Mouse (Mus musculus): ENCODE measurements at regions not wholly inside any gene's neighbourhood (a gene's known extent, or its start where the extent isn't known, plus 50 kb on each side); places are given as distances from the start of the nearest gene placed in this dataset.
"Not testable (repeated sequence)": the region's sequence is repeated elsewhere in the genome, so short reads cannot be mapped to it uniquely, and the experiment has no call there.

DNA sequence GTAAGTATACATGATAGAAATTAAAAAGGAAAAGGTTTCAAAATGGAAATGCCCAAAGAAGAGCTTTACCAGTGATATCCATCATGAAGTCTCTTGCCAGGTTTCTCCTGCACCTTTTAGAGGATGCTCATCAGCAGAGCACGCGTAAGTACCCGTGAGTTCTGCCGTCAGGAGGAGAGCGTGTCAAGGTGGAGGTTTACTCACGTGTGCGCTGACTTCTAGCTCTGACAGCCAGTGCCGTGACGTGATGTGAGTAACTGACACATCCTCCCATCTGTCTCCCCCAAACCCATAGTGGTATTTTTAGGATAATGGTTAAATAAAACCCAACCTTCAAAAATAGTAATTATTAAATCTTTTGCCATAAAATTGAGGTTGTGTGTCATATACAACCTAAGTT, 55.3 kb downstream of the Adra2a start:
- no peak for DNase-seq

DNA sequence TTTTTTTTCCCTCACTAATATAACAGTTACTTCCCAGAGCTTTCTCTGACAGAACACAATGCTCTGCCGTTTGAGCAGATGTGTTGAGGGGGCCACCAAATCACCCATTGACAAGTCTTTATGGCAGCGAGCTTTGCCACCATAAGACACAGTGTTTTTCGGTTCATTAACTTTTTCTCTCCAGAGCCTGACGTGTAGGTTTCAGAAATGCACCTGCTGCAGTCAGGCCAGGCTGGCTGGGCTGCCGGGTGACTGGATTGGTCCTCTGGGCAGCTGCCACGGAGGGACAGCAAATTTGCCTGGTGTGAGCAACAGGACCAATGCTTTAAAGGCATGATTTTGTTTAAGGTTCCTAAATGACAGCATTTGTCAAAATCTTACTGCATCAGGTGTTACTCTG, 55.8 kb downstream of the Adra2a start:
- no peak for DNase-seq

DNA sequence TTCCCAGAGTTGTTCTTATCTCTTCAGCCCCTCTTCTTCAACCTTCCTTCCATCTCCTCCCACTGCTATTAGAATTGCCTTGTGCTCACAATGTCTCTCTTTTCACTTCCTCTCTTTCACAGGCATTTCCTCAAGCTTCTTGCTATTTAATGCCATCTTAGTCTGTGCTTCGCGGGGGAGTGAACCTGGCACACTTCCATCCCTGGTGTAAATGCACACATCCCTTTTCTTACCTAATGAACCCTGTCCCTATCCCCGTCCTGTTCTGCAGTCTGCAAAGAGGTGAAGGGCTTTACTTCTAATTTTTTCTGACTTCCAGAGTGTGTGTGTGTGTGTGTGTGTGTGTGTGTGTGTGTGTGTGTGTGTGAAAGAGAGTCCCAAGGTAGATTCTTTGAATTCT, 62.6 kb downstream of the Adra2a start:
- no peak for DNase-seq

DNA sequence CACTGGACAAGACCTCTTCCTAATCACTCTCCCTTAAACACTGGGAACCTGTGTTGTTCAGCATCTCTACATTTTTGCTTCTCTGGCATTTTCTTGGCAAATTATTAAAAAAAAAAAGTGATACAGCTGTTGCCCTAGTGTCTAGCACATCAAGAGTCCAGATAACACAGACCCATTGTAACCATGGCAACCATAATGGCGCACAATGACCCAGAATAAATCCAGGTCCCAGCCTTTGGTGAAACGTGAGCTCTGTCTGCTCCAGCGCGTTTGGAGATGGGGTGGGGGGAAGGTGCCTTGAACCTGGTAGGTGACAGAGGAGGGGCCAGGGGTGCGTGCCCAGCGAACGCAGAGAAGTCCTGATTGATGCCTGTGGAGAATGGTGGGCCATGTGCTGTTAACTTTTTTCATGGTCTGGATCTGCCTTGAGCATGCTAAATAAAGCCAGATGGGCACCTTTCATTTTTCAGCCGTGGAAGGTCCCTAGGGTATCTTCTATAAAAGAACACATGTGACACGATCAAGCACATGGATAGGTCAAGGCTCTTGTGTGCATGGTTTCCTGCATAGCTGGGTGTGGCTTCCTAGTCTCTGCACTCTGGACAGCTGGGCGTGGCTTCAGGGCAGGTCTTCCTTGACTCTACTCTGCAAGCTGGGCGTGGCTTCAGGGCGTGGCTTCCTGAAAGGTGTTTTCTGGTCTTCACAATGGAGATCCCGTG, 63.3 kb downstream of the Adra2a start:
- no peak for DNase-seq

DNA sequence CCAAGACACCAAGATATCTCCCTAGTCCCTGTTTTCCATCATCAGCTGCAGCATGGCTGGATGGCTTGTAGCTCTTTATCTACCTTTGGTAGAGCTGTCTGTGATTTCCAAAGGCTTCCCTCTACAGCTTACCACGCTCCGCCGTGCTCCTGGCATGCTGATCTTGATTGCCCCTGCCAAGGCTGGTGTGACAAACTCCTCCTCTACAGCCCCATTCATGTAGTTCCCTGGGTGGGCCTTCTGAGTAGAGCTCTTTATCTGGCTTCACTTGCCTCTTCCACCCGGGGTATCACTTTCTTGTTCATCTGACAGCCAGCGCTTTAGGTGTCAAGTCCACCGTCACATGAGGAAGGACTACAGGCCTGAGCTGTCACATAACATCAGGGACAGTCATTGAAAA, 66.1 kb downstream of the Adra2a start:
- DNase-seq = no peak

DNA sequence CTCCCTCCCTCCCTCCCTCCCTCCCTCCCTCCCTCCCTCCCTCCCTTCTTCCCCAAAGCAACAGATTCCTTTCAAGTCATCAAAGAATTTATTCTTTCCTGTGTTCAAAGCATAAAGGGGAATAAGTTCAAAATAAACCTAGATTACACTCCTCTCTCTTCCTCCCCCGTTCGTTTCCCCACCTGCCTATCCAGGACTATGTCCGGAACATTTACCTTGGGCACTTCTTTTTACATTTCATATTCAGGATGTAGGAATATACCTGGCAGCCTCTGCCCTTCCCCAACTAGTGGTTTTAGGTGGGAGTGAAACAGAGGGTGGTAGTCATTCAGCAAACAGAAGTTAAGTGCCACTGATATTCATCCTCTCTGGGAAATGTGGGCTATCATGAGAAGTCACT, 68.7 kb downstream of the Adra2a start:
- no peak for DNase-seq

DNA sequence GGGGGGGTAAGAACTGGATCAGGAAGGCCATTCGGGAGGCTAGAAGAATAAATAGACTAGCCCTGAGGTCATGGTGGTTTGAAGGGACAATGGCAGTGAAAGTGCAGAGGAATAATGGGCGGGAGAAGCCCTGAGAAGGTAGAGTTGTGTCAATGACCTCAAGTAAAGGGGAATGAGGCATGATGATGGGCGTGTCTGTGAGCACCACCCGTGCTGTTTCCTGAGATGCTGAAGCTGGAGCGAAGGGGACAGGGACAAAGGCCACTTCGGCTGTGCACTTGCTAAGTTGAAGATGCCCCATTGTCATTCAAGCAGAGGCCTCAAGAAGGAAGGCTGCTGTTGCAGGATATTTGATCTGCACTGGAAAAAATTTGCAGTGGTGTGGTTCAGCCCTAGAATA, 69.5 kb downstream of the Adra2a start:
- DNase-seq = no peak

DNA sequence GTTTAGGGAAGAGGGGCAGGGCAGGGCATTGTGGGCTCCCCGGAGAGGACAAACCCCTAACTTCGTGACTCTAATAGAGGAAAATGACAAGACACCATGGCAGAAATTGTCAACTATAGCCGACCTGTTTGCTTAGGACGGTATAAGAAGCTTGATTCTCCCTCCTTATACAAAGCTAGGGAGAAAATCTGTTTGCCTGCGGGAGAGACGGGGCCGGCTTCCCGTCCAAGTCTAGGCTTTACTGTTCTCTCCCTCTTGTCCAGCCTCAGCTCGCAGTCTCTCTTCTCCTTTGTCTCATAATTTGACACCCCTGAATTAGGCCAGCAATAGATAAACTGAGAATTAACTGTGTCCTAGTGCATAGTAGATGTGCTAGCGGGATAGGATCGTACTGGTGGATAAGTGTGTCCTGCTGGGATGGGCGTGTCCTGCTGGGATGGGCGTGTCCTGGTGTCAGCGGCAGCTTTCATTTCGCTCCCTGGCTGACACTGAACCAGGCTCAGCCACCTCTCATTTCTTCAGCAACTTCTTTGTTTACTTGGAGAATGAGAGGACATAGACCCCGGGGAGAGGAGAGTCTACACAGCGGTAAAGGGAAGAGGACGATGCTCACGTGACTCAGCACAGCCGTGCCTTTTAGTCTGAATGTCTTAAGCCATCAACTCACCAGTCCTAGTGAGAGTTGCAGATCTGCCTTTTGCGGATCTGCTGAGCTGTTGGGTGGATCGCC, 70.8 kb downstream of the Adra2a start:
- peak in 1 of 2 experiments; percentile 32 for DNase-seq

DNA sequence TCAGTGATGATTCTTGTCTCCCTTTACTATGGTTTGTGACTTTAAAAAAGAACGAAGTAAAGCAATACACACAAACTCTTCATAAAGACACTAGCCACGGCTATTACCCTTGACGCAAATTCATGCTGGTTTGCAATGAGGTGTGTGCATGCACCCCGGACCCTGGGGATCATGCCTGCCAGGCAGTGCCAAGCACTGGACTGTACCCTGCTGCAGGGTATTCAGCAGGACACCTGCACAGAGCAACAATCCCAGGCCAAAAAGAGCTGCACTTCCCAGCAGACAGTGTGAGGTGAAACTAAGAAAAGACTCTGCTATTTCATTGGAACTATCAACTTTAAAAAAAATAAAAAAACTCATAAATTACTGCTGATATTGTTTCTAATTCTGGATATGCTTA, 71.4 kb downstream of the Adra2a start:
- DNase-seq = no peak

DNA sequence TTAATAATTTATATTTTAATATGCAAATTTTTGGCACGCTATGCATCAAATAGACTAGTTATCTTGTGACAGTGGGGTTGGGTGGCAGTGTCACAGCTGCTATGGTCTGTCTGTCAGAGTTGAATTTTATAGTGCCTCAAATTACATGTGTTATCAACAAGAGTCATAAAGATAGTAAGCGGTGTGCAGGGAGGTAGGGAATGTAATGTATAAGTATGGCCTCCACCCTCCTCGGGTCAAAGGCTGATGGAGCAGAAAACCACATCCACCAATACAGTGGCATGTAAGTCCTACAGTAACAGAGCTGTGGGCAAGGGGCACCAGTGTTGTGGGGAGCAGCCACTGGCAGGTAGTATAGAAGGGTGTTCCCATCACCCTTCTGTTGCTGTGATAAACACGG, 72.9 kb downstream of the Adra2a start:
- no peak for DNase-seq

DNA sequence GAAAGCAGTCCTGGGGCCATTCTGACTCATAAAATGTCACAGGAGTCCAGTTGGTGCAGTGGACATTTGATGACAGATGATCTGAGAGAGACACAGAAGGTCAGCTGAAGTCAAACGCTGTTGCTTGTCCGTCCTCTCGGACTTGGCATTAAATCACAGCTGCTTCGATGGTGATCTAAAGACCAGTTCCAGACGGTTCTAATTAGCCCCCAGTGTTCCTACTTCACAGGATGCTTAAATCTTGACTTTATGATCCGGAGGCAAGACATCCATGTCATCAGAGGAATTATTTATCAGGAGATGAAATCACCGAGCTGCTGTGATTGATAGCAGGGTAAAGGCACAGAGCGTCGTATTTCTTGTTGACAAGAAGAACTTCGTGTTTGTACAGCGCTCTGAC, 73.7 kb downstream of the Adra2a start:
- DNase-seq = no peak

DNA sequence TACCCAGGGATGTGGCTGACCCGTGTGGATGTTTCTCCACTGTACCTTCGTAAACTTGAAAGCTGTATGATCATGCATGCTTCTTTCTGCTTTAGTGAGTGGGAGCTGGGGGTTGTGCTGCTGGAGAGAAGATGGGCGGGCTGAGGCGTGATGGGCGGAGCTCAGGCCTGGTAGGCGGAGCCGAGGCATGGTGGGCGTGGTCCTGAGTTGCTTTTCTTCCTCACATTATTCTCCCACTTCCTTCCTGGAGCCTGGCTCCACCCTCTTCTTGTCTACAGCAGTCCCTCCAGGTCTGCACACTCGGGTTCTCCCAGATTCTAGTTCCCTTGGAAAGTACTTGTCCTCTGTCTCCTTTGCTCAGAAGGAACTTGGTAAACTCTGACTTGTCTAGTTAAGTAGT, 79.6 kb downstream of the Adra2a start:
- no peak for DNase-seq

DNA sequence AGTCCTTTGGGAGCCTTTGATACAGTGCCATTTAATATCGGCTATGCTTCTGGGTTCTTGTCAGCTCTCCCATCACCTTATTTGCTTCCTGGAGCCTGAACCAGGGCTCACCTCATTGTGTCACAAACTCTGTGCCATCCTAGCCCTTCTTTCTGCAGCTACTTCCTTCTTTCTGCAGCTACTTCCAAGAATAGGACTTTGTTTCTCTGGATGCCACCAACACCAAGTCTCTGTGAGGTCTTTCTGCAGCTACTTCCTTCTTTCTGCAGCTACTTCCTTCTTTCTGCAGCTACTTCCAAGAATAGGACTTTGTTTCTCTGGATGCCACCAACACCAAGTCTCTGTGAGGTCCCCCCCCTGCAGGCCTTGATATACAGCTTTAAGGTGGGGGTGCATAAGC, 107.8 kb downstream of the Adra2a start:
- DNase-seq = not testable (repeated sequence)

DNA sequence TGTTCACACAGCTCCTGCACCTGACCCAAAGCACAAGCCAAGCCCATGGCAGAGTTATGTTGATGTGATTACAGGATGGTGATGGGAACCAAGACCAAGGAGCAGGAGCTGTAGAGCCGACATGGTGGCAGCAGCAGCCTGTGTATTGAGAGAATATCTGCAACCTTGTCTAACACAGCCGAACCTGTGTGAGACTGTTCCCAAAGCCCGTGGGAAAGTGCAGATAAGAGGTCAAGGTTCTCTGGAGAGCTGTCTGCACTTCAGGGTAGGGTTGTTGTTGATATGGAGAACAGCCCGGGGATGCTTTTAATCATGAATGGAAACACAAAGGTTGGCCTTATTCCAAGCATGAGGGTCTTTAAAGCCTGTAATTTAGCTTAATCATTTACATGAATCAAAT, 110.4 kb downstream of the Adra2a start:
- DNase-seq = no peak

DNA sequence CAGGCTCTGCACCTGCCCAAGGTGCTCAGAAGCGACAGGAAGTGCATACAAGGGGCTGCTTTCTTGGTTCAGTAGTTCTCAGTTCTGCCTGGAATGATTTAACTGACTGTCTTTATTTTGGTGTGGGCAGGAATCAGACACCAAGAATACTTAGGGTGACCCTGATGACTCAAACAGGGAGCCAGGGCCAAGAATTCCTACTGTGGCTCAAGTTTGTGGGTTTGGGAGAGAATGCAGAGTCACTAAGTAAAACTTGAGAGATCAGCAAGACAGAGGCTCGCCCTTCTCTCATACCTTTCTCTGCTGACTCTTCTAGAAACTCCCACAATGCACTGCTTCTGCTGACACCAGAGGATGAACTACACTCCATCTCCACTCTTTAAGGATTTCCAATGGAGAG, 126.4 kb downstream of the Adra2a start:
- DNase-seq = no peak

DNA sequence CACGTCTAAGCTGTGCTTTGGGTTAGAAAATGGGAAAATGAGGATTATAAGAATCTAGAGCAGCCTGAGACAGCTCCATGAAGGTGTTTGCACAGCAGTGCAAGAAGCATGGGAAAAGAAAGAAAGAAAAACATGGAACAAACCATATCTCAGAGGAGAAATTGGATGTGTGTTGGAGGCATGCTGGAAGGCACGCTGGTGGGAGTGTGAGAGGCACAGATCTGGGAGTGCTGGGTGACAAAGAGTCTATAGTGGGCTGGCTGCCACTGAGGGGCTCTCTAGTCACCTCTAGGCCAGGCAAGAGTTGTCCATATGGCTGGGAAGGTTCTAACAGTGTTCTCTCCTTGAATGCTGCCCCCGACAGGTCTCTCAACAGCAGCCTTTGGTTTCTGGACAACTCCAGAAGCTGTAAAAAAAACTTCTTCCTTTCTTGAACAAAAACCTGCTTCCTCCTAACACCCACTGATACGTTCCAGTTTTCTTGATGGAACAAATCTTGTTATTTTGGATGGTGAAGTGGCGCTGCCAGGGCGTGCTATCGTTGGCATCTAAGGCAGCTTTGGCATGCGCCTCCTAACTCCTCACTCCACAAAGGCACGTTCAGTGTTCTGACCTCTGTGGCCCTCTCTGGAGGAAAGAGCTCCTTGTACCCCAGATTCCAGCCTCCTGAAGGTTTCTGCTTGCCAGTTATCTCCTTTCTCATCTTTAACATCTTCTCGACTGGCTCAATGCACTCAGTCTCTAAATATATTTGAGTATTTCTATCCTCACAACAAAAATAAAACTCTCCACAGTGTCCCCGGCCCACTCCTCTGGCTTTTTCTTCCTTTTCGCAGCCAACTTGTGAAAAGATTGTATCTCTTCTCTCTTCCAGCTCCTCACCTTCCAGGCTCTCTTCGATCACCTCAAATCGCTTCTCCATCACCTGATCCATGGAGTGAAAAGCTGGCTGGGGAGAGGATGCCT, 130.4 kb downstream of the Adra2a start:
- no peak for DNase-seq

DNA sequence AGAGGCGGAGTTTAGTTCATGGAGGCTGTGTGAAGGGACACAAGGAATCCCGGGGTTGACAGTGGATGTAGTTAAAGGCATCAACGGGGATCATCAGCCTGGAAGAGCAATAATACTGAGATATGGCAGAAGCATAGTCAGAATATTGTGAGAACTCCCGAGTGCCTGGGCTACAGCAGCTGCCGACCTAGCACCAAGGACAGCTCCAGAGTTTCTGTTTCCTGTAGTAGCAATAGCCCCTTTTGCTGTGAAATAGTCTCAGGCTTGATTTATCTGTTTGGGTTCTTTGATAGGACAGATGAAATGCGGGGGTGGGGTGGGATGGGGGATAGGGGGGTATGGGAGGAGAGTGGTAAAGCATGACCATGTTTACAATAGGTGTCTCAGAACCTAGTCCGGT, 131.8 kb downstream of the Adra2a start:
- peak in 1 of 2 experiments; percentile 6 for DNase-seq

DNA sequence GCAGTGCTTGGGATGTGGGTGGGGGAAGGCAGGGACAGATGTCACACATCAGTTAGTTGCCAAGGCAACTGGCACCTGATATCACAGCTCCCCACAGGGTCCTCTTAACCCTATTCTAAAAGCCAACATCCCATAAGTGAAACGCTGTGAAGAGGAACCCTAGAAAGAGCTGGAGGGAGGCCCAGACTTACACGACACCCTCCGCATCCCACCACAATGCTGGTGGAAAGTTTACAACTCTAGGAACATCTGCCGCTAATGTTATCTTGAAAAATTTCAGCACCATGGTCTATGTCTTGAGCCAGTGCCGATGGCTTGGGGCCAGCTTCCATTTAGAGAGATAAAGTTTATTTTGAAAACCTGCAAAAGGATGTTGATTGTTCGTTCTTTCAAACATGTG, 133.5 kb downstream of the Adra2a start:
- DNase-seq = no peak

DNA sequence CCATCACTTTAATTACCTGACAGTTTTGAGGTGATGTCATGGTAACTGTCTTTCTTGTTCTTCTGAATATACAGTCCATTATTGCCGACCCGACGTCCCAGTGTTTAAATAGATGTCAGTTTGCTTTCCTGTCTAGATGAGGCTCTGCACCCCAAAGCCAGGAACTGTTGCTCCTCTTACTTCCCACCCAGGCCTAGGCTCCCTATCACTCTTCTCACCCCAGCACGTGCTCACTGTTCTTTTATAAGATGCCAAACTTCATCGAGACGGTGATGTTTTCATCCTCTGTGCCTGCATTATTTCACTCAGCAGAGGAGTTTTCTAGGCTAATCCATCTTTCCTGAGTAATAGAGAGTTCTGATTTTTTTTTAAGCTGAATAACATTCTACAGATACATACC, 156.5 kb downstream of the Adra2a start:
- no peak for DNase-seq

DNA sequence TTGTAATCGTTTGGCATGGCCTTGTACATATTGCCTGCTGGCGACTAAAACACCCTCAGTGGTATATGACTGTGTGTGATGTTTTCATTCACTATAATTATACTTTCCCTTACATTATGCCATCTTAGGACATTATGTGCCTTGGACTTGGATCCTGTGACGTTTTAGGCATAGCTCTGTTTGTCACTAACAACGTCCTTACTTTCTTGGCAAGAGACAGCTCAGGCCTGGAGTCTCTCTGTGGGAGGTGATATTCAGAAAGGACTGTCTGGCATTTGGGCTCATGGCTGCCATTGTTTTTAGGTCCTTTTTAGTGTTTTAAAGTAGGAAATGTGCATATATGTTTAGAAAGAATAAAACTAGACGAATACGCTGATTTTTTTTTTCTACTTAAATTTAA, 158.5 kb downstream of the Adra2a start:
- DNase-seq = no peak

DNA sequence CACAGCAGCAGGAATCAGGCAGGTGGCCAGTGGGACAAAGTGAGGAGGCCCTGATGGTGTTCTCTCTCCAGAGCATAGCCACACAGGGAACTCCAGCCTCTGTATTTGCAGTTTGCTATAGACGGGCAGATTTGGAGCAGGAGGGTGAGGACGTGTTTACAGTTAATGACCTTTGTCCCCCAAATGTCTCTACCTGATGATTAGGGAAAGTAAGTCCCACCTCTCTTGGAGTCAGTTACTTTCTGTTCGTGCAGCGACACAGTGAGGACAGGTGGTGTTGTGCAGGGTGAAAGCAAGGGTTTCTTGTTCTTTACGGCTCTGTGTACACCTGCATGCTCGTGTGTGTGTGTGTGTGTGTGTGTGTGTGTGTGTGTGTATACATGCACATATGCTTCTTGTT, 162.9 kb downstream of the Adra2a start:
- no peak for DNase-seq

DNA sequence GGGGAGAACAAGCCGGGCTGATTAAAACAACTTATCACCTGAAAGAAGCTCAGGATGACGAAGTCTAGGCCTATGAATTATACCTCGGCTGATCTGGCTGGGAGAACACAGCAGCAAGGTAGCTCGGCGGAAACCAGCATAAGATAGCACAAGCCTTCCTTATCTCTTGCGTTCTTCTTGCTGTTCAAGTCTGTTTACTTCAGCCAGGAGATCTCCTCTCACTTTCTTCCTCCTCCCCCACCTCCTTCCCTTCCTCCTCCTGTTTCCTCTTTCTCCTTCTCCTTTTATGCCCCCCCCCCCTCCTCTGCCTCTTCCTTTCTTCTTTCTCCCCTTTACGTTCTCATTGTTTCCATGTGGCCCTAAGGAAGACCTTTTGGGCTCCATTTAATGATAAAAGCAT, 168.2 kb downstream of the Adra2a start:
- DNase-seq = no peak

DNA sequence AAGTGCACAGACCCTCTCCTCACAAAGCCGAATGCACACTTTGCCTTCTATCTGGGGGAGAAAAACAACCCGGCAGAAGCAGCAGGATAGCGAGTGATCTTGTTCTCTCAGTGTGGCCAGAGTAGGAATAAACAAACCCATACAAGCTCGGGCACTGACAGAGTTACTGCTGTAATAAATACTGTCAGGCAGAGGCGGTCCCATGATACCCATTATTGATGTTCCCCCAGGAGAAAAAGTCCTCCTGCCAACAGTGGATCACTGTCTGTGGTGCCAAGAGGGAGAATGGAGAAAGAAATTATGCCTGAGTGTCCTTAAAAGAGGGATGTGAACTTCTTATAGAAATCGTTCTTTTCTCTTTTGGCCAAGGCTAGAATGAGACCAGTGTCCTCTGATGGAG, 200.2 kb downstream of the Adra2a start:
- no peak for DNase-seq
